Mouse (Mus musculus) neural tube, embryonic 14.5 days (tissue): ENCODE results near the gene Foxc2. TPM values are rescaled to one million over a fixed set of nuclear protein-coding genes. Genes with fewer than 3 reads are reported as not detected.

Experiments
- microRNA-seq: library from miRNA; unstranded; fragments of <30 nt; microRNA quantifications from one replicate; pipeline ENCODE4, GENCODE M21; 2016
- polyA plus RNA-seq: library from polyadenylated mRNA; unstranded; fragments of >200 nt; fragmentation: Nextera tagmentation; extraction: Ambion mirVana; gene quantifications from 2 replicates; pipeline ENCODE4 v1.2.1, GENCODE M21; 2014

The Foxc2 gene
- polyA plus RNA-seq, 1 experiment from 2014 or later = 0.16 TPM

Small RNAs within 50 kb of the gene (microRNA-seq; reads per million reads assigned to microRNA genes)
- not detected for gene Gm27530

Other genes starting within 250 kb of the Foxc2 start
- gene Foxf1, start 31.8 kb upstream of the Foxc2 start, polyA plus RNA-seq = 0.16 and 1.3 TPM in 2 replicates
- gene Mthfsd, start 7.8 kb upstream of the Foxc2 start, polyA plus RNA-seq = 43.3 and 53.4 TPM in 2 replicates
- 0.09 TPM in 1 of 2 replicates, not detected in the other for gene Foxl1, start 11.8 kb downstream of the Foxc2 start, polyA plus RNA-seq